Mouse (Mus musculus) thymus, adult 2 months (tissue): ENCODE measurements around the gene Pet117.

Experiments used
- CTCF ChIP-seq: fragments of 200-500 bp; IDR thresholded peaks from 2 replicates; pipeline ENCODE4 v1.5.1; 2012; ENCODE audit warnings: mild to moderate bottlenecking, control low read depth, low read length, moderate library complexity, borderline replicate concordance; ENCODE audit not compliant: control insufficient read depth, poor library complexity, insufficient read depth; ENCODE audit errors: extremely low read depth
- POLR2A ChIP-seq: fragments of 200-500 bp; IDR thresholded peaks from 2 replicates; pipeline ENCODE4 v1.6.1; 2012; ENCODE audit warnings: mild to moderate bottlenecking, low read length, control low read depth, moderate library complexity; ENCODE audit not compliant: control insufficient read depth, poor library complexity, insufficient read depth; ENCODE audit errors: extremely low read depth

DNA sequence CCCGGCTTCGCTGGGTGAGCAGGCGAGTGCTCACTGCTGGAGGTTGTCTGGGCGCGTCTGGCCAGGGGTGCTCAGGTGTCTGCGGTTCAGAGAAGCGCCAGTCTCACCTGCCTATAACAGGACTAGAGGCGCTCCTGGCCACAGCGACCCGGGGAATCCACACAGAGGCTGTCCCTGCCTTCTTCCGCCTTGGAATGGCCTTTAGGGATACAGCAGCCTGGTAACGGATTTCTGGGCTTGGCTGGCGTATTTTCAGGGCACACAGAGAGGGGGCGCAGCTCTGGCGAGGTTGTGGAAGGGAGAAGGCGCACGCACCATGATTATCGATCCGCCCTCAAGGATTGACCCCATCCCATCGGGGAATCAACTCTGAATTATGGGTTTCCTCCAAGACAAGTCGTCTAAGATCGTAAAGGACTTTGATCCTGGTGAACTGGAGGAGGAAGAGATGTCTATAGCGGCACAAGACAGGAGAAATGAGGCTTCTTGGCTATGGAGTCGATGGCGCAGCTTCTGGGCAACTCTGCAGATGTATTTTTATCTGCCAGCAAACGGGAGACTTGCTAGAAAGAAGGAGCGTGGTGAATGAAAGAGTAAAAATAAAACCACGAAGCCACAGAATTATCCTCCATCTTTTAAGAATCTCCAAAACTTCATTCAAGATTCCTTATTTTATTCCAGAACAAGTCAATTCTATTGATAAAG is 35.5 kb upstream of the Pet117 start:
- TF ChIP-seq CTCF: no peak
- TF ChIP-seq POLR2A: no peak
